ENCODE assay signal across 8 mouse cellular contexts in the genomic region with DNA sequence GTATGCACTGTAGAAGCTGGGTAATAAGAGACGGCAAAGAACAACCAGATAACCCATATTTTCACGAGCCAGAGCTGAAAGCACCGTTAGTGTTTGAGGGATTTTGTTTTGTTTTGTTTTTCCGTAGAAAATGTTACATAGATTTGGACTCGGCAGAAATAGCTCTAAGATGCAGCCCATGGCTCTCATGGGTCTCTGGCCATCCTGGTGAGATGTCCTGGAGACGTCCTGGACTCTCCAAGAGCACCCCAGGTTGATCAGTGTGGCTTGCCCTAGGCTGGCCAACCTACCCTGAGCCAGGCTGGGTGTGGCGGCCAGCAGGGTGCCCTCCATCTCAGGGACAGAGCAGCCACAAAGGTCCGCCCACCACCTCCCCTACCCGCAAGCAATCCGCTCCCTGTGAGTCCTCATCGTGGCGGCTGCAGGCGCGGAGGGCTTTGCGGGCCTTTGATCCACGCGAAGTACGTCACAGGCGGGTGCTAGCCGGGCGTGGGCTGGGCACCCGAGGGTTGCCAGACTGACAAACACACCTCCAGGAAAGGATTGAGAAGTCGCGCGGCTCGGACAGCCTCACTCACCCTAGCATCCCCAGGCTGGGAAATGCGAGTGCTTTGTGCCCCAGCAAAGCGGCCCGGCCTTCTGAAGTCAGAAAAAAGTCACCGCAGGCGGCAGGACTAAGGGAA. TPM values are rescaled to one million over a fixed set of nuclear protein-coding genes. Genes with fewer than 3 reads are reported as not detected.
DNase-seq lines count a peak whose midpoint lies in the region; ATAC-seq and TF ChIP-seq lines count a peak whose summit lies in the region.

No protein-coding gene starts in this region.

- no peak for ATAC-seq in lung, embryonic 16.5 days (ENCODE audit: low read depth)
- ATAC-seq in stomach, postnatal 0 days (ENCODE audit: low FRiP score, low TSS enrichment) = 0 out of 2 replicates have a peak, but pooled peaks have one; percentile 33

- no peaks in the 10 kb centered on the region for H3K9me3 ChIP-seq in lung, embryonic 16.5 days (ENCODE audit: control insufficient read depth, low read length)
- no peaks in the 10 kb centered on the region for H3K9me3 ChIP-seq in stomach, postnatal 0 days (ENCODE audit: control insufficient read depth, low read length)

- TF ChIP-seq CTCF in stomach, postnatal 0 days (IDR thresholded peaks at IDR 0.05; ENCODE audit: low read depth) = no peak

- TF ChIP-seq EP300 in stomach, postnatal 0 days (optimal IDR thresholded peaks at IDR 0.05) = no peak

- H3K4me1 ChIP-seq in lung, embryonic 16.5 days (replicated peaks; ENCODE audit: control insufficient read depth, insufficient read depth, low read length) = peaks cover 33% of the 10 kb centered on the region
- H3K4me1 ChIP-seq in stomach, postnatal 0 days (replicated peaks; ENCODE audit: control insufficient read depth, insufficient read depth) = 0 out of 2 replicates have a peak, but pooled peaks cover 3% of the 10 kb centered on the region

- H3K4me2 ChIP-seq in lung, embryonic 16.5 days (ENCODE audit: low read depth, low read length) = peak overlapping the region; percentile 66
- peak overlapping the region; percentile 45 for H3K4me2 ChIP-seq in stomach, postnatal 0 days (replicated peaks; ENCODE audit: low read depth)

- H3K27me3 ChIP-seq in lung, embryonic 16.5 days (ENCODE audit: control insufficient read depth, insufficient read depth, low read depth, low read length) = peaks cover 31% of the 10 kb centered on the region
- no peaks in the 10 kb centered on the region; the same call in 1 of the 2 replicates for H3K27me3 ChIP-seq in stomach, postnatal 0 days (ENCODE audit: control insufficient read depth, insufficient read depth, low read length)

- peak overlapping the region; percentile 64 for H3K9ac ChIP-seq in lung, embryonic 16.5 days (ENCODE audit: low read length)
- no peak overlapping the region for H3K9ac ChIP-seq in stomach, postnatal 0 days (ENCODE audit: low read length)

- H3K27ac ChIP-seq in lung, embryonic 16.5 days (ENCODE audit: low read length) = no peak overlapping the region
- H3K27ac ChIP-seq in stomach, postnatal 0 days (replicated peaks) = no peak overlapping the region

- peak overlapping the region; percentile 42 for H3K4me3 ChIP-seq in lung, embryonic 16.5 days (ENCODE audit: low read length)
- H3K4me3 ChIP-seq in stomach, postnatal 0 days (ENCODE audit: low read depth, low read length) = peak overlapping the region; percentile 21

- no peak for DNase-seq in lung, postnatal 14 days
- DNase-seq in embryo, embryonic 10 days (ENCODE audit: low spot score) = peak; percentile 69
- DNase-seq in heart, postnatal 4 days = peak; percentile 21
- peak; percentile 39 to 41 for DNase-seq in lung, postnatal 4 days
- peak; percentile 42 for DNase-seq in stomach, postnatal 0 days (ENCODE audit: low spot score)
- no peak for DNase-seq in layer of hippocampus, adult 9-10 months (ENCODE audit: low spot score)
- DNase-seq in spleen, postnatal 4 days (ENCODE audit: low spot score in 2 of 2) = no peak

- WGBS in lung, embryonic 16.5 days = 13% methylated on average over 31 of the region's 31 CpGs
- WGBS in stomach, postnatal 0 days = 23% methylated on average over 31 of the region's 31 CpGs

- no peaks in the 10 kb centered on the region for H3K36me3 ChIP-seq in lung, embryonic 16.5 days (ENCODE audit: control insufficient read depth, insufficient read depth, low read length)
- no peaks in the 10 kb centered on the region for H3K36me3 ChIP-seq in stomach, postnatal 0 days (ENCODE audit: control insufficient read depth, insufficient read depth, low read length)

RNA-seq across cellular contexts. Expression of gene Cd247, which starts 52.2 kb away (rescaled TPM):
- 2.1 and 2.8 TPM in 2 replicates for polyA plus RNA-seq in lung, embryonic 16.5 days (2015; fragmentation: Nextera tagmentation; extraction: Ambion mirVana)
- total RNA-seq in heart, postnatal 4 days (2021) = under 1 TPM; 0.29 to 0.69 TPM
- polyA plus RNA-seq in stomach, postnatal 0 days (2015; fragmentation: Nextera tagmentation; extraction: Ambion mirVana) = 0.24 and 0.52 TPM in 2 replicates

Comparison
In these comparisons a context has a peak if more than half of its experiments do, and no peak if none do; other contexts are left out.
1. DNase-seq: peak in embryo, embryonic 10 days (single experiment), heart, postnatal 4 days (single experiment), lung, postnatal 4 days (2 of 2) and stomach, postnatal 0 days (single experiment); none in lung, postnatal 14 days (single experiment), layer of hippocampus, adult 9-10 months (single experiment) and spleen, postnatal 4 days (0 of 2).